Mouse (Mus musculus) bone marrow, adult 2 months (tissue): ENCODE measurements at regions not wholly inside any gene's neighbourhood (a gene's known extent, or its start where the extent isn't known, plus 50 kb on each side); places are given as distances from the start of the nearest gene placed in this dataset.

Experiments
- CTCF ChIP-seq: fragments of 200-500 bp; IDR thresholded peaks from 2 replicates; pipeline ENCODE4 v1.5.1; 2011; ENCODE audit warnings: low read length, control low read depth; ENCODE audit not compliant: control insufficient read depth, insufficient read depth
- POLR2A ChIP-seq: fragments of 200-500 bp; IDR thresholded peaks from 2 replicates; pipeline ENCODE4 v1.6.1; 2011; ENCODE audit warnings: low read depth, mild to moderate bottlenecking, control low read depth, low read length, borderline replicate concordance; ENCODE audit not compliant: control insufficient read depth

DNA sequence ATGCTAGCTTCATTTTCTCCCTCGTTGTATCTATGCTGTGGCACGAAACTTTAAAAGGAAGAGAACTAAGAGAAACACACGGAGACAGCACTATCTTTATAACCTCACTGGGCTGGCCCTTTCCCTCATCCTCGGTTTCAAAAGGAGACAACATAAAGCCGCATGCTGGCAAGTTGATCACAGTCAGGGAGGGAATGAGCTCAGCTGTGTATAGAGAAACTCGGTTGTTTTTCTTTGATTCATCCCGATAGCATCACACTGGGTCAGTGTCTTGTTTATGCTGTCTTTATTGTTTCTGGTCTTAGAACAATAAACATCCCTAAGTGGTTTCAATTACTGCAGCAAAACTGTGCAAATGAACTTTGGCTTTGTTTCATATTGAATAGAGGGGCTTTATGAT is 249.2 kb upstream of the Cxadr start:
- TF ChIP-seq POLR2A (no peak), CTCF (no peak)
